Mouse (Mus musculus): Measurements from ENCODE around the gene Macrod2. TPM values are rescaled to one million over a fixed set of nuclear protein-coding genes. Genes with fewer than 3 reads are reported as not detected.

The Macrod2 gene
- polyA plus RNA-seq, 2 experiments = 2.1 to 7.7 TPM

DNA sequence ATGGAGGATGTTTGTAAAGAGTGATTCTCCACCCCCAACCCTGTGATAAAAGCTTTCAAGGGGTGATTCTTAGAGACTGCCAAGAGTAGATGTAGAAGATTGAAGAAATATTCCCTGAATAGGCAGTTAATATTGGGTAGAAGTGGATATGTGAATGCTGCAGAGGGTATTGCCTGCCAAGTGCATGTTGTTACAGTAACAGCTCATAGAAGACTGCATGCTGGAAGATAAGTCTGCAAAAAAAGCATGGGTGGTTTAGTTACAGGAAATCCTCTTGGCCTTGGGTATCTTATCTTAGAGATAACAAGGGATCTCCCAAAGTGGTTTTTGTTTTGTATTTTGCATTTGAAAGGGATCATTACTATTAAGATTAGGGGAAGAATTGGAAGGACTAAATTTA is 30.7 kb downstream of the Macrod2 start:
- no peaks in the 10 kb centered on the region for H3K27me3 ChIP-seq (ENCODE audit: control insufficient read depth, insufficient read depth, low read length)
- TF ChIP-seq EP300 (IDR thresholded peaks at IDR 0.05; ENCODE audit: low read depth) (no peak), CTCF (IDR thresholded peaks at IDR 0.05; ENCODE audit: low read depth) (no peak)
- H3K4me2 ChIP-seq (ENCODE audit: low read depth) = no peak overlapping the region
- DNase-seq (ENCODE audit: low read depth in 3 of 3, low spot score in 3 of 3) (no peak), ATAC-seq (ENCODE audit: insufficient read depth) (no peak)
- no peak overlapping the region for H3K27ac ChIP-seq
- no peak overlapping the region for H3K4me3 ChIP-seq (ENCODE audit: insufficient read depth in 1 of 2, low read depth in 2 of 2, low read length in 2 of 2)
- H3K4me1 ChIP-seq (replicated peaks; ENCODE audit: control insufficient read depth in 2 of 2, insufficient read depth in 2 of 2, low read length in 1 of 2) = peaks cover 0 to 6% of the 10 kb centered on the region in 2 experiments; a peak in 2 of 4 replicates
- H3K36me3 ChIP-seq (replicated peaks; ENCODE audit: control insufficient read depth, insufficient read depth, low read depth) = no peaks in the 10 kb centered on the region
- H3K9me3 ChIP-seq (ENCODE audit: control insufficient read depth, low read length) = no peaks in the 10 kb centered on the region
- H3K9ac ChIP-seq (replicated peaks) = no peak overlapping the region

DNA sequence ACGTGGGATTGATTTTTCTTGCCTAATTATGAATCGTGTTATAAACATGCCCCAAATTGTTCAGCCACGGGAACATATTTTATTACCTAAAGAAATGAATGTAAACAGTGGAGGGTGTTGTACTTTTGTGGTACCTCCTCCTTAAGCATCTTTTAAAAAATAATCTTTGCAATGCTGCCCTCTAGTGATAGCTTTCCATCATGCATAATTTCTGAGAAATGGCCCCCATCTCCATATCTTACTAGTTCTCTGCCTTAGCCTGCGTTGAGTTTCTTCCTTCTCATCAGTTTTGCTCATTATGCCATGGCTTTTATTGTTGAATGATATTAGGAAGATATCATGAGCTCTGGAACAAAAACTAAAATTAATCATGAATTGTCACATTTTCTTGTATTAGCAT is 32.2 kb downstream of the Macrod2 start:
- Histone ChIP-seq H3K4me1 (replicated peaks; ENCODE audit: control insufficient read depth in 2 of 2, insufficient read depth in 2 of 2, low read length in 1 of 2) (peaks cover 0 to 6% of the 10 kb centered on the region in 2 experiments; a peak in 2 of 4 replicates), H3K9me3 (ENCODE audit: control insufficient read depth, low read length) (no peaks in the 10 kb centered on the region), H3K27me3 (ENCODE audit: control insufficient read depth, insufficient read depth, low read length) (no peaks in the 10 kb centered on the region), H3K4me3 (ENCODE audit: insufficient read depth in 1 of 2, low read depth in 2 of 2, low read length in 2 of 2) (no peak overlapping the region), H3K36me3 (replicated peaks; ENCODE audit: control insufficient read depth, insufficient read depth, low read depth) (no peaks in the 10 kb centered on the region), H3K4me2 (ENCODE audit: low read depth) (no peak overlapping the region), H3K9ac (replicated peaks) (no peak overlapping the region), H3K27ac (no peak overlapping the region)
- 8% methylated on average over 4 of the region's 4 CpGs for WGBS (ENCODE audit: insufficient replicate concordance)
- peak; percentile 16 to 30 (median 22) for DNase-seq (ENCODE audit: low read depth in 3 of 3, low spot score in 3 of 3)
- TF ChIP-seq CTCF (IDR thresholded peaks at IDR 0.05; ENCODE audit: low read depth) (peak; percentile 41; the same call in 1 of the 2 replicates), EP300 (IDR thresholded peaks at IDR 0.05; ENCODE audit: low read depth) (no peak)
- ATAC-seq (ENCODE audit: insufficient read depth) = no peak

DNA sequence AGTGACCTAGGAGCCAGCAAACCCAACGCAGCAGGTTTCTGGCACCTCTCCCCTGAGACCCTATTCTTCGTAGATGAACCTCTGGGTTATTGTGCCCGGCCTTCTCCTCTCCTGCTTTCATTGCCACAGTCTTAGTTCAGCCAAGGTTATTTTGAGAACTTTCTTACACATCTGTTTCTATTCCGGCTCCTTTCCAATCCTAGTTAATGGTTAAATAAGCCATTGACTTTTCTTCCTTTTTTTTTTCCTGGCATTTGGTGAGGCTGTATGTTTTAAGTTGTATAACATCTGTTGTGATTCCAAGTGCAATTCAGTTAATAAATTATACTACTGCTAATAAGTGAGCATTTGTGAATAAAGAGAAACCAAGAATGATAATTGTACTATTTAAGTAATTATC is 44.0 kb downstream of the Macrod2 start:
- Histone ChIP-seq H3K4me3 (ENCODE audit: insufficient read depth in 1 of 2, low read depth in 2 of 2, low read length in 2 of 2) (no peak overlapping the region), H3K27ac (no peak overlapping the region), H3K9ac (replicated peaks) (no peak overlapping the region), H3K27me3 (ENCODE audit: control insufficient read depth, insufficient read depth, low read length) (no peaks in the 10 kb centered on the region), H3K4me1 (replicated peaks; ENCODE audit: control insufficient read depth in 2 of 2, insufficient read depth in 2 of 2, low read length in 1 of 2) (no peaks in the 10 kb centered on the region), H3K9me3 (ENCODE audit: control insufficient read depth, low read length) (no peaks in the 10 kb centered on the region), H3K4me2 (ENCODE audit: low read depth) (no peak overlapping the region), H3K36me3 (replicated peaks; ENCODE audit: control insufficient read depth, insufficient read depth, low read depth) (no peaks in the 10 kb centered on the region)
- ATAC-seq (ENCODE audit: insufficient read depth) (no peak), DNase-seq (ENCODE audit: low read depth in 3 of 3, low spot score in 3 of 3) (no peak)
- no peak for TF ChIP-seq EP300 (IDR thresholded peaks at IDR 0.05; ENCODE audit: low read depth)
- TF ChIP-seq CTCF (IDR thresholded peaks at IDR 0.05; ENCODE audit: low read depth) = no peak
- 64% methylated on average over 4 of the region's 4 CpGs for WGBS (ENCODE audit: insufficient replicate concordance)

DNA sequence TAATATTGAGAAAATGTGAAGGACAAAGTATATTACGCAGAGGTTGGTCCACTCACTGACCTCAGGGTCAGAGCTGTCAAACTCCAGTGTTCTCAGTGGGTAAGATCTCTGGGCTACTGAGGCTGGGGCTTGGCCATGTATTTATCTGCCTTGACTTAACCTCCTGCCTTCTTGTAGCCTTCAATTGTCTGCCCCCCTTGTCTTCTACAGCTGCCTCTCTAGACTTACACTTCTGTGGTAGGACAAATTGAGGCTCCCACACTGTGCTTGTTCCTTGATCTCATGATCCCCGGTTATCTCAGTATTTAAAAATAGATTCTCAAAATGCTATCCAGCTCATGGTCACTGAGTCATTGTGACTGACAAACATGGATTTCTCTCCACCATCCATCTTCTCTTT is 53.5 kb downstream of the Macrod2 start:
- DNase-seq (ENCODE audit: low read depth in 3 of 3, low spot score in 3 of 3) = no peak
- WGBS (ENCODE audit: insufficient replicate concordance) = 60% methylated on average over 2 of the region's 2 CpGs
- Histone ChIP-seq H3K4me2 (ENCODE audit: low read depth) (no peak overlapping the region), H3K4me3 (ENCODE audit: insufficient read depth in 1 of 2, low read depth in 2 of 2, low read length in 2 of 2) (no peak overlapping the region), H3K27me3 (ENCODE audit: control insufficient read depth, insufficient read depth, low read length) (no peaks in the 10 kb centered on the region), H3K36me3 (replicated peaks; ENCODE audit: control insufficient read depth, insufficient read depth, low read depth) (no peaks in the 10 kb centered on the region), H3K9ac (replicated peaks) (no peak overlapping the region), H3K4me1 (replicated peaks; ENCODE audit: control insufficient read depth in 2 of 2, insufficient read depth in 2 of 2, low read length in 1 of 2) (no peaks in the 10 kb centered on the region), H3K27ac (no peak overlapping the region), H3K9me3 (ENCODE audit: control insufficient read depth, low read length) (no peaks in the 10 kb centered on the region)
- no peak for TF ChIP-seq CTCF (IDR thresholded peaks at IDR 0.05; ENCODE audit: low read depth)
- TF ChIP-seq EP300 (IDR thresholded peaks at IDR 0.05; ENCODE audit: low read depth) = no peak
- ATAC-seq (ENCODE audit: insufficient read depth) = no peak

DNA sequence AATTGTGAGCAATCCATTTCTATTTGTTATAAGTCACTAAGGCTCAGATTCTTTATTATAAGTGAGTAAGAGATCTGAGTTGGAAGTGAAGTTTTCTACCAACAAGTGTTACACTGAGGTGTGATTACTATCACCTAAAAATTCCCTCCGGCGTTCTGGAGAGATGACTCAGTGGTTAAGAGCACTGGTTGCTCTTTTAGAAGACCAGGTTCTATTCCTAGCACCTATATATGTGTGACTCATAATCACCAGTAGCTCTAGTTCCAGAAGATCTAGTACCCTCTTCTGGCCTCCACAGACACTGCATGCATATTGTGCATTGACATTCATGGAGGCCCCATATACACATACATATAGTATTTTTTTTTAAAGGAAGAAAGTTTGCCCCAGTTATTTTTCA is 80.7 kb downstream of the Macrod2 start:
- H3K36me3 ChIP-seq (replicated peaks; ENCODE audit: control insufficient read depth, insufficient read depth, low read depth) = no peaks in the 10 kb centered on the region
- H3K4me1 ChIP-seq (replicated peaks; ENCODE audit: control insufficient read depth in 2 of 2, insufficient read depth in 2 of 2, low read length in 1 of 2) = no peaks in the 10 kb centered on the region
- H3K9ac ChIP-seq (replicated peaks) = no peak overlapping the region
- DNase-seq (ENCODE audit: low read depth in 3 of 3, low spot score in 3 of 3) = no peak
- no peak overlapping the region for H3K27ac ChIP-seq
- WGBS (ENCODE audit: insufficient replicate concordance) = 47% methylated on average over 2 of the region's 2 CpGs
- no peak for ATAC-seq (ENCODE audit: insufficient read depth)
- no peak overlapping the region for H3K4me3 ChIP-seq (ENCODE audit: insufficient read depth in 1 of 2, low read depth in 2 of 2, low read length in 2 of 2)
- TF ChIP-seq CTCF (IDR thresholded peaks at IDR 0.05; ENCODE audit: low read depth) (no peak), EP300 (IDR thresholded peaks at IDR 0.05; ENCODE audit: low read depth) (no peak)
- H3K27me3 ChIP-seq (ENCODE audit: control insufficient read depth, insufficient read depth, low read length) = no peaks in the 10 kb centered on the region
- no peak overlapping the region for H3K4me2 ChIP-seq (ENCODE audit: low read depth)
- no peaks in the 10 kb centered on the region for H3K9me3 ChIP-seq (ENCODE audit: control insufficient read depth, low read length)
